Mouse (Mus musculus) heart, embryonic 14.5 days (tissue): ENCODE data around the gene Deaf1. TPM values are rescaled to one million over a fixed set of nuclear protein-coding genes. Genes with fewer than 3 reads are reported as not detected.

Experiments used
- ATAC-seq: fragments of 200-750 bp; cut with Nextera tagmentation; 2 replicates; pipeline ENCODE4 v1.8.0; 2017; ENCODE audit warnings: low read depth, moderate TSS enrichment; ENCODE audit not compliant: insufficient number of reproducible peaks, insufficient read depth, low FRiP score
- H3K27ac ChIP-seq, 2 experiments: fragments of 200-500 bp in 1 of 2; fragments of 300-500 bp in 1 of 2; sonication (generic) in 1 of 2; replicated peaks in 1 of 2; 2 replicates each; pipeline ENCODE4 v1.5.1; 2012 to 2014; ENCODE audit warnings: low read depth in 2 of 2, low read length in 2 of 2, control low read depth in 1 of 2, mild to moderate bottlenecking in 1 of 2, mixed read lengths in 1 of 2; ENCODE audit not compliant: control insufficient read depth in 1 of 2, insufficient read depth in 1 of 2
- H3K27me3 ChIP-seq: fragments of 300-500 bp; sonication (generic); 2 replicates; pipeline ENCODE4 v1.6.1; 2014; ENCODE audit warnings: mild to moderate bottlenecking, low read length, control low read depth; ENCODE audit not compliant: control insufficient read depth, insufficient read depth
- H3K36me3 ChIP-seq: fragments of 300-500 bp; sonication (generic); 2 replicates; pipeline ENCODE4 v1.6.1; 2014; ENCODE audit warnings: mild to moderate bottlenecking, control low read depth, low read length, mixed read lengths; ENCODE audit not compliant: control insufficient read depth, insufficient read depth
- H3K4me1 ChIP-seq, 2 experiments: fragments of 200-500 bp in 1 of 2; fragments of 300-500 bp in 1 of 2; sonication (generic) in 1 of 2; 2 replicates each; pipeline ENCODE4 v1.6.1; 2012 to 2014; ENCODE audit warnings: low read length in 2 of 2, control low read depth in 1 of 2, mixed read lengths in 1 of 2; ENCODE audit not compliant: control insufficient read depth in 2 of 2, insufficient read depth in 2 of 2
- H3K4me2 ChIP-seq: fragments of 300-500 bp; sonication (generic); 2 replicates; pipeline ENCODE4 v1.6.1; 2014; ENCODE audit warnings: mild to moderate bottlenecking, low read length
- H3K4me3 ChIP-seq, 2 experiments: fragments of 200-500 bp in 1 of 2; fragments of 300-500 bp in 1 of 2; sonication (generic) in 1 of 2; 2 replicates each; pipeline ENCODE4 v1.5.1; 2012 to 2014; ENCODE audit warnings: low read length in 2 of 2, mild to moderate bottlenecking in 2 of 2, control low read depth in 1 of 2, low read depth in 1 of 2, moderate library complexity in 1 of 2; ENCODE audit not compliant: control insufficient read depth in 1 of 2, insufficient read depth in 1 of 2
- H3K9ac ChIP-seq: fragments of 300-500 bp; sonication (generic); 2 replicates; pipeline ENCODE4 v1.6.1; 2014; ENCODE audit warnings: mild to moderate bottlenecking, low read length
- H3K9me3 ChIP-seq: fragments of 300-500 bp; sonication (generic); 2 replicates; pipeline ENCODE4 v1.6.1; 2016; ENCODE audit warnings: low read length, control low read depth; ENCODE audit not compliant: control insufficient read depth
- WGBS: fragments of 180-500 bp; shearing (Covaris S2); extraction: QIAGEN DNeasy Blood & Tissue Kit; methylation state at CpG from one replicate; pipeline ENCODE4 v1.1.7; 2014; 5-methylcytosine and 5-hydroxymethylcytosine counted together
- polyA plus RNA-seq: library from polyadenylated mRNA; unstranded; fragments of >200 nt; fragmentation: Nextera tagmentation; extraction: Ambion mirVana; gene quantifications from 2 replicates; pipeline ENCODE4 v1.2.1, GENCODE M21; 2014

Gene Deaf1
- polyA plus RNA-seq, 1 experiment from 2014 or later: 36.9 TPM

- Histone ChIP-seq H3K27me3 (peaks cover 17% of the 10 kb centered on the region; the same call in 1 of the 2 replicates), H3K4me1 (peaks cover 2 to 12% of the 10 kb centered on the region in 2 experiments; a peak in 3 of 4 replicates), H3K27ac (no peak within 1 kb of the TSS), H3K4me3 (peak within 1 kb of the TSS; percentile 42 to 47), H3K4me2 (peak within 1 kb of the TSS; percentile 98), H3K9ac (peak within 1 kb of the TSS; percentile 57), H3K36me3 (no peaks in the 10 kb centered on the region), H3K9me3 (no peaks in the 10 kb centered on the region)
- 3% methylated on average over 46 of the region's 46 CpGs for WGBS
- ATAC-seq: peak; percentile 41
Measured at GRCm38 (mm10) chr7:141278766-141279590, 48.5 kb downstream of the Deaf1 start, which contains the start of gene Sct. TSS of gene Sct (minus strand) at chr7:141279133.

DNA sequence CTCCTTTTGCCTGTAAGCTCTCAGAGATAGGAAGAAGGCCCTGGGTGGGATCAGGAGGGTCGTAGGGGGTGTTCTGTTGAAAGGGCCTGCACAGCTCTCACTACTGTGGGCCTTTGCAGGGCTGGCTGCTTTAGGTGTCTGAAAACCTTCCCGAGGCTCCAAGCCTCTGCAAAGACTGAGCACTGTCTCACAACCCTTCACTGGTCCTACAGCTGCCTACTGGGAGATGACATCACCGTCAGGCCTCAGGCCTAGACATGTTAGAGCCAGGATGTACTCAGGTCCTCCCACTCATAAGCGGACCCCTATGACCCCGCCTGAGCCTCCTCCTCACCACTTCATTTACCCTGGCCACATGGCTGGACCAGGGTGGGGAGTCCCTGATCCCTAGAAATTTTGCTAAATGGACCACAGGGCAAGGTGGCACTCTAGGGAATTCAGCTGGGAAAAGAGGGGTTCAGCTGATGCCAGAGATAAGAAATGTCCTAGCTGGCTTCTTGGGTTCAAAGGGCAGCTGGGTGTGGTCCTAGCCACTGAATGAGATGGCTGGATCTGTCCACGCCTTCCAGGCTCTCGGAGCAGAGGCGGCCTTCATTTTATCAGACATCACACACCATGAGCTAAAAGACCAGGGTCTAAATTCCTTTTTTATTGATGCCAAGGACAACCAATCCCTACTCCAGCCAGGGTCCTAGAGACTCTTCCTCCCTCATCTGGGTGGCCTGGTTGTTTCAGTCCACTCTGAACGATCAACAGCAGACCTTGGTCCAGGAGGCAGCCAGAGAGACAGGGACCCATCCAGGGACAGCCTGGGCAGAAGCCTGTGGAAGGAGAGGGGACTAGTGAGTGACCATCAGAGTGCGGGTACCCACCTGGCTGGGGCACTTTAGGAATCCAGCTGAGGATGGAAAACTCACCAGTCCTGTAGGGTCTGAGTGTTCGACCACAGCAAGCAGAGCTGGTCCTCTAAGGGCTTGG is 49.5 kb downstream of the Deaf1 start:
- Histone ChIP-seq H3K4me3 (no peak overlapping the region; a peak in 1 of 4 replicates), H3K4me1 (peaks cover 2 to 12% of the 10 kb centered on the region in 2 experiments; a peak in 3 of 4 replicates), H3K36me3 (no peaks in the 10 kb centered on the region), H3K4me2 (peak overlapping the region; percentile 98), H3K27ac (no peak overlapping the region), H3K9ac (no peak overlapping the region), H3K9me3 (no peaks in the 10 kb centered on the region), H3K27me3 (peaks cover 17% of the 10 kb centered on the region; the same call in 1 of the 2 replicates)
- ATAC-seq: no peak
- 77% methylated on average over 11 of the region's 11 CpGs for WGBS

DNA sequence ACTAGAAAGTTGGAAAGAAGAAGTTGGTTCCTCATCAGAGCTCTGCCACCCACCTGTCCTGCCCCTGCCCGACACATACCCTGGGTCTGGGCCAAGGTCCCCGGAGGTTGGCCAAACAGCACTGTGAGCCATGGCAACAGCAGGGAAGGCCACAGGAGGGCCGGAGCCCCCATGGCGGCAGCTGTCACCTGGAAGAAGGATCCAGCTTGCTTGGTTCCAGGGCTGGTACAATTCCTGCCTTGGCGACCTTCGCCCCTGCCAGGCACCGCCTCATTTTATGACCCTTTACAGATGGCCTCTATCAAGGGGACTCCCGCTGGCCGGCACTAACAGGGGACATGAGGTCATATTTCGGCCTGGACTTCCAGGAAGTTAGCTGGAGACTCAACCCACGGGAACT is 50.9 kb downstream of the Deaf1 start, which contains the start of gene Cdhr5:
Gene Cdhr5 (minus strand): TSS at position 241 of the 400 bp plus-strand sequence.
- Histone ChIP-seq H3K36me3 (no peaks in the 10 kb centered on the region), H3K27me3 (peaks cover 17% of the 10 kb centered on the region; the same call in 1 of the 2 replicates), H3K27ac (no peak within 1 kb of the TSS), H3K4me3 (no peak within 1 kb of the TSS), H3K9ac (no peak within 1 kb of the TSS), H3K9me3 (no peaks in the 10 kb centered on the region), H3K4me1 (peaks cover 2 to 12% of the 10 kb centered on the region in 2 experiments; a peak in 3 of 4 replicates), H3K4me2 (no peak within 1 kb of the TSS)
- WGBS: 81% methylated on average over 11 of the region's 11 CpGs
- no peak for ATAC-seq

- Histone ChIP-seq H3K9me3 (no peaks in the 10 kb centered on the region), H3K27ac (no peak overlapping the region), H3K4me3 (no peak overlapping the region), H3K9ac (no peak overlapping the region), H3K27me3 (peaks cover 17% of the 10 kb centered on the region; the same call in 1 of the 2 replicates), H3K4me2 (no peak overlapping the region), H3K4me1 (peaks cover 2 to 12% of the 10 kb centered on the region in 2 experiments; a peak in 3 of 4 replicates), H3K36me3 (no peaks in the 10 kb centered on the region)
- 83% methylated on average over 9 of the region's 9 CpGs for WGBS
- ATAC-seq: no peak
Measured at GRCm38 (mm10) chr7:141275356-141275755, 52.1 kb downstream of the Deaf1 start.

GRCm38 (mm10) chr7:141270631-141271030 is 56.9 kb downstream of the Deaf1 start:
- no peak for ATAC-seq
- Histone ChIP-seq H3K27me3 (no peaks in the 10 kb centered on the region), H3K27ac (no peak overlapping the region), H3K4me1 (peaks cover 5 to 7% of the 10 kb centered on the region in 2 experiments; a peak in 2 of 4 replicates), H3K4me3 (no peak overlapping the region), H3K9me3 (no peaks in the 10 kb centered on the region), H3K4me2 (no peak overlapping the region), H3K36me3 (no peaks in the 10 kb centered on the region), H3K9ac (no peak overlapping the region)
- 80% methylated on average over 3 of the region's 3 CpGs for WGBS

GRCm38 (mm10) chr7:141269273-141269545 is 58.3 kb downstream of the Deaf1 start:
- peak overlapping the region in 1 of 2 experiments; percentile 17; a peak in 1 of 4 replicates for H3K4me3 ChIP-seq
- H3K27ac ChIP-seq: no peak overlapping the region
- H3K9me3 ChIP-seq: no peaks in the 10 kb centered on the region
- H3K27me3 ChIP-seq: no peaks in the 10 kb centered on the region
- ATAC-seq: no peak
- 72% methylated on average over 14 of the region's 14 CpGs for WGBS
- peaks cover 8 to 13% of the 10 kb centered on the region in 2 experiments; a peak in 2 of 4 replicates for H3K4me1 ChIP-seq
- peaks cover 1% of the 10 kb centered on the region for H3K36me3 ChIP-seq
- H3K4me2 ChIP-seq: peak overlapping the region; percentile 44
- no peak overlapping the region for H3K9ac ChIP-seq
